Mouse (Mus musculus): ENCODE measurements around the gene Ap1b1. TPM values are rescaled to one million over a fixed set of nuclear protein-coding genes. Genes with fewer than 3 reads are reported as not detected.

Gene Ap1b1
- polyA plus RNA-seq, 2 experiments: 58.8 to 64.1 TPM

DNA sequence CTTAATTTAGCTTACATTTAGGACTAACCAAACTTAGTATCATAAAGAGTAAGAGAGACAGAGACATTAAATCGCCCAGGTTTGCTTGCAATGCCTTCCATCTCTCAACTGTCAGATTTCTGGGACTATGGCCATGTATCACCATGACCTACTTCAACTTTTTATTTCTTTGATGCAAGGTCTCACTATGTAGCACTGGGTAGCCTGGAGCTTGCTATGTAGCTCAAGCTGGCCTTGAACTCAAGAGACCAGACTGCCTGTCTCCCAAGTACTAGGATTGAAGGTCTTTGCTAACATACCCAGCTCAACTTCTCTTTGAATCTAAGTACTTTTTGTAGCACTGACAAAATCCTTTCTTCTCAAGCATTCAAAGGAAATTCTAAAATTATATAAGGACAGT is 102.5 kb downstream of the Ap1b1 start:
- no peak overlapping the region for H3K27ac ChIP-seq
- 100% methylated on average over 1 of the region's 1 CpGs for WGBS (ENCODE audit: insufficient replicate concordance)
- ATAC-seq (ENCODE audit: insufficient read depth): no peak

DNA sequence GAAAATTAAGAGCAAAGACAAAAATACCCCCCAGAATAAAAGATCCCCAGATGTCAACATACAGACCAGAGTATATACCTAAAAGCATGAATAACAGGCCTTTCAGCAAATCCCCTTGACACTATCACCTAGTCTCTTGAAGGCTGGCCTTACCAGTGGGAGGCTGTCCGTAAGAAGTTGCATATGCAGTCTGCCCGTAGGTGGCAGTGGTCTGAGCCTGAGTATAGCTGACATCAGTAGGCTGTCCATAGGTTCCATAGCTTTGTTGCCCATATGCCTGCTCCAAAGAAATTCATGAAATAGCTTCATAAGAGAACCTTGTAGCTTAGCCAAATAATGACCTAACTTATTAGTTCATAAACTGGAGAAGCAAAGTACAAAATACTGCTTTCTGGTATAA is 105.1 kb downstream of the Ap1b1 start:
- no peak for DNase-seq (ENCODE audit: low read depth in 3 of 3, low spot score in 3 of 3)
- Histone ChIP-seq H3K9me3 (ENCODE audit: control insufficient read depth, low read length) (no peaks in the 10 kb centered on the region), H3K36me3 (replicated peaks; ENCODE audit: control insufficient read depth, insufficient read depth, low read depth) (peaks cover 61% of the 10 kb centered on the region), H3K4me1 (replicated peaks; ENCODE audit: control insufficient read depth in 2 of 2, insufficient read depth in 2 of 2, low read length in 1 of 2) (peaks cover 6% of the 10 kb centered on the region in 2 experiments; a peak in 3 of 4 replicates), H3K4me2 (ENCODE audit: low read depth) (no peak overlapping the region), H3K9ac (replicated peaks) (no peak overlapping the region), H3K27me3 (ENCODE audit: control insufficient read depth, insufficient read depth, low read length) (no peaks in the 10 kb centered on the region), H3K4me3 (ENCODE audit: insufficient read depth in 1 of 2, low read depth in 2 of 2, low read length in 2 of 2) (no peak overlapping the region), H3K27ac (no peak overlapping the region)
- no peak for ATAC-seq (ENCODE audit: insufficient read depth)
- 51% methylated on average over 2 of the region's 2 CpGs for WGBS (ENCODE audit: insufficient replicate concordance)
- TF ChIP-seq CTCF (IDR thresholded peaks at IDR 0.05; ENCODE audit: low read depth) (peak; percentile 50), EP300 (IDR thresholded peaks at IDR 0.05; ENCODE audit: low read depth) (no peak)

More for the DNA sequence above, 102.5 kb downstream of the Ap1b1 start:
- H3K9ac ChIP-seq (replicated peaks): no peak overlapping the region
- TF ChIP-seq CTCF (IDR thresholded peaks at IDR 0.05; ENCODE audit: low read depth): no peak
- no peak for TF ChIP-seq EP300 (IDR thresholded peaks at IDR 0.05; ENCODE audit: low read depth)
- H3K36me3 ChIP-seq (replicated peaks; ENCODE audit: control insufficient read depth, insufficient read depth, low read depth): peaks cover 84% of the 10 kb centered on the region
- H3K4me2 ChIP-seq (ENCODE audit: low read depth): no peak overlapping the region
- no peaks in the 10 kb centered on the region for H3K4me1 ChIP-seq (replicated peaks; ENCODE audit: control insufficient read depth in 2 of 2, insufficient read depth in 2 of 2, low read length in 1 of 2)
- no peaks in the 10 kb centered on the region for H3K27me3 ChIP-seq (ENCODE audit: control insufficient read depth, insufficient read depth, low read length)
- H3K4me3 ChIP-seq (ENCODE audit: insufficient read depth in 1 of 2, low read depth in 2 of 2, low read length in 2 of 2): no peak overlapping the region
- H3K9me3 ChIP-seq (ENCODE audit: control insufficient read depth, low read length): no peaks in the 10 kb centered on the region
- no peak for DNase-seq (ENCODE audit: low read depth in 3 of 3, low spot score in 3 of 3)

Small RNAs within 50 kb of the gene (microRNA-seq; reads per million reads assigned to microRNA genes)
- 7.6 reads per million, percentile 15 among the genes with 10 or more reads in this experiment for gene Gm47296

Other genes starting within 250 kb of the Ap1b1 start
- 0.02 TPM in 2 replicates for gene Cabp7, start 240.0 kb upstream of the Ap1b1 start, polyA plus RNA-seq (2012; rRNA removed)
- gene Cabp7, start 240.0 kb upstream of the Ap1b1 start, polyA plus RNA-seq (2014; fragmentation: Nextera tagmentation; extraction: Ambion mirVana): 0.04 and 0.09 TPM in 2 replicates
- 9.3 and 12.1 TPM in 2 replicates for gene Nf2, start 137.3 kb upstream of the Ap1b1 start, polyA plus RNA-seq (2012; rRNA removed)
- 10.7 TPM in 2 replicates for gene Nf2, start 137.3 kb upstream of the Ap1b1 start, polyA plus RNA-seq (2014; fragmentation: Nextera tagmentation; extraction: Ambion mirVana)
- gene Nipsnap1, start 112.9 kb upstream of the Ap1b1 start, polyA plus RNA-seq (2012; rRNA removed): 33.2 and 41.9 TPM in 2 replicates
- gene Nipsnap1, start 112.9 kb upstream of the Ap1b1 start, polyA plus RNA-seq (2014; fragmentation: Nextera tagmentation; extraction: Ambion mirVana): 63.4 and 70.2 TPM in 2 replicates
- 12.8 and 17.2 TPM in 2 replicates for gene Thoc5, start 91.5 kb upstream of the Ap1b1 start, polyA plus RNA-seq (2012; rRNA removed)
- gene Thoc5, start 91.5 kb upstream of the Ap1b1 start, polyA plus RNA-seq (2014; fragmentation: Nextera tagmentation; extraction: Ambion mirVana): 15.9 and 19.3 TPM in 2 replicates
- 0.08 and 0.16 TPM in 2 replicates for gene Nefh, start 38.8 kb upstream of the Ap1b1 start, polyA plus RNA-seq (2012; rRNA removed)
- gene Nefh, start 38.8 kb upstream of the Ap1b1 start, polyA plus RNA-seq (2014; fragmentation: Nextera tagmentation; extraction: Ambion mirVana): 0.22 and 0.29 TPM in 2 replicates
- gene Rasl10a, start 71.3 kb downstream of the Ap1b1 start, polyA plus RNA-seq (2012; rRNA removed): 0.21 and 0.32 TPM in 2 replicates
- gene Rasl10a, start 71.3 kb downstream of the Ap1b1 start, polyA plus RNA-seq (2014; fragmentation: Nextera tagmentation; extraction: Ambion mirVana): 0.34 and 0.38 TPM in 2 replicates
- 10.9 and 11.3 TPM in 2 replicates for gene Gas2l1, start 78.5 kb downstream of the Ap1b1 start, polyA plus RNA-seq (2012; rRNA removed)
- 12.1 and 17.1 TPM in 2 replicates for gene Gas2l1, start 78.5 kb downstream of the Ap1b1 start, polyA plus RNA-seq (2014; fragmentation: Nextera tagmentation; extraction: Ambion mirVana)
- gene Rhbdd3, start 112.1 kb downstream of the Ap1b1 start, polyA plus RNA-seq (2012; rRNA removed): 11.0 and 15.0 TPM in 2 replicates
- 11.1 and 11.8 TPM in 2 replicates for gene Rhbdd3, start 112.1 kb downstream of the Ap1b1 start, polyA plus RNA-seq (2014; fragmentation: Nextera tagmentation; extraction: Ambion mirVana)
- gene Ewsr1, start 112.4 kb downstream of the Ap1b1 start, polyA plus RNA-seq (2012; rRNA removed): 185 and 220 TPM in 2 replicates
- gene Ewsr1, start 112.4 kb downstream of the Ap1b1 start, polyA plus RNA-seq (2014; fragmentation: Nextera tagmentation; extraction: Ambion mirVana): 113 and 132 TPM in 2 replicates
- 1.3 and 1.5 TPM in 2 replicates for gene Emid1, start 165.4 kb downstream of the Ap1b1 start, polyA plus RNA-seq (2012; rRNA removed)
- gene Emid1, start 165.4 kb downstream of the Ap1b1 start, polyA plus RNA-seq (2014; fragmentation: Nextera tagmentation; extraction: Ambion mirVana): 1.3 and 1.9 TPM in 2 replicates

Measured in liver, embryonic 14.5 days (tissue).